Mouse (Mus musculus) heart, adult 8-10 months (tissue): ENCODE results near the gene Tcaf2. TPM values are rescaled to one million over a fixed set of nuclear protein-coding genes. Genes with fewer than 3 reads are reported as not detected.

Experiments used
- total RNA-seq, 4 experiments: library from RNA; stranded (reverse); gene quantifications; 2 replicates each; pipeline ENCODE4 v1.2.4; 2022

Gene Tcaf2
- total RNA-seq, 4 experiments from 2014 or later: 3.1 to 4.0 (median 3.4) TPM

Other genes starting within 250 kb of the Tcaf2 start
- gene Tas2r143, start 245.0 kb downstream of the Tcaf2 start, total RNA-seq: not detected
- gene Tas2r135, start 239.8 kb downstream of the Tcaf2 start, total RNA-seq: under 1 TPM in 1 of 4 experiments, not detected in 3; 0.25 TPM
- gene Tas2r126, start 210.7 kb downstream of the Tcaf2 start, total RNA-seq: not detected
- gene Olfr458, start 180.1 kb downstream of the Tcaf2 start, total RNA-seq: not detected
- not detected for gene Olfr457, start 168.9 kb downstream of the Tcaf2 start, total RNA-seq
- not detected for gene Olfr456, start 158.0 kb downstream of the Tcaf2 start, total RNA-seq
- not detected for gene Olfr455, start 97.7 kb downstream of the Tcaf2 start, total RNA-seq
- not detected for gene Tcaf3, start 47.6 kb downstream of the Tcaf2 start, total RNA-seq
- gene Tcaf1, start 64.8 kb upstream of the Tcaf2 start, total RNA-seq: 10 to 100 TPM in 1 of 4 experiments, 1 to 10 TPM in 3; 8.0 to 10.5 (median 9.3) TPM
- not detected for gene Olfr453, start 94.1 kb upstream of the Tcaf2 start, total RNA-seq
- gene Olfr38, start 111.2 kb upstream of the Tcaf2 start, total RNA-seq: not detected
- gene Olfr452, start 139.8 kb upstream of the Tcaf2 start, total RNA-seq: not detected
- not detected for gene Olfr450, start 166.7 kb upstream of the Tcaf2 start, total RNA-seq
- gene Olfr449, start 189.1 kb upstream of the Tcaf2 start, total RNA-seq: not detected
- not detected for gene Olfr448, start 245.2 kb upstream of the Tcaf2 start, total RNA-seq